Mouse (Mus musculus) midbrain, embryonic 13.5 days (tissue): ENCODE results near the gene 9930022D16Rik. TPM values are rescaled to one million over a fixed set of nuclear protein-coding genes. Genes with fewer than 3 reads are reported as not detected.

Experiments used
- ATAC-seq: fragments of 200-750 bp; cut with Nextera tagmentation; 2 replicates; pipeline ENCODE4 v1.8.0; 2017; ENCODE audit warnings: mild to moderate bottlenecking, moderate TSS enrichment, moderate library complexity
- H3K27ac ChIP-seq: fragments of 300-500 bp; sonication (generic); 2 replicates; pipeline ENCODE4 v1.5.1; 2015; ENCODE audit warnings: inconsistent platforms, mild to moderate bottlenecking, moderate library complexity
- H3K27me3 ChIP-seq: fragments of 300-500 bp; sonication (generic); 2 replicates; pipeline ENCODE4 v1.6.1; 2015; ENCODE audit warnings: mild to moderate bottlenecking, inconsistent platforms
- H3K36me3 ChIP-seq: fragments of 300-500 bp; sonication (generic); 2 replicates; pipeline ENCODE4 v1.6.1; 2015; ENCODE audit warnings: mild to moderate bottlenecking, inconsistent platforms
- H3K4me1 ChIP-seq: fragments of 300-500 bp; sonication (generic); replicated peaks from 2 replicates; pipeline ENCODE4 v1.6.1; 2015; ENCODE audit warnings: inconsistent platforms
- H3K4me2 ChIP-seq: fragments of 300-500 bp; sonication (generic); replicated peaks from 2 replicates; pipeline ENCODE4 v1.6.1; 2015; ENCODE audit warnings: moderate library complexity, mild to moderate bottlenecking, inconsistent platforms
- H3K4me3 ChIP-seq: fragments of 300-500 bp; sonication (generic); replicated peaks from 2 replicates; pipeline ENCODE4 v1.5.1; 2015; ENCODE audit warnings: mild to moderate bottlenecking, inconsistent platforms
- H3K9ac ChIP-seq: fragments of 300-500 bp; sonication (generic); replicated peaks from 2 replicates; pipeline ENCODE4 v1.6.1; 2015; ENCODE audit warnings: mild to moderate bottlenecking, inconsistent platforms
- H3K9me3 ChIP-seq: fragments of 300-500 bp; sonication (generic); 2 replicates; pipeline ENCODE4 v1.6.1; 2016; ENCODE audit warnings: mild to moderate bottlenecking, inconsistent platforms
- WGBS: fragments of 180-500 bp; shearing (Covaris S2); methylation state at CpG from one replicate; pipeline ENCODE4 v1.1.7; 2015; 5-methylcytosine and 5-hydroxymethylcytosine counted together
- polyA plus RNA-seq: library from polyadenylated mRNA; unstranded; fragments of >200 nt; fragmentation: Nextera tagmentation; extraction: Ambion mirVana; gene quantifications from 2 replicates; pipeline ENCODE4 v1.2.1, GENCODE M21; 2015

9930022D16Rik gene
- polyA plus RNA-seq, 1 experiment from 2014 or later: not detected

- Histone ChIP-seq H3K27ac (no peak overlapping the region), H3K4me1 (no peaks in the 10 kb centered on the region; the same call in 1 of the 2 replicates), H3K4me2 (0 out of 2 replicates have a peak overlapping the region, but pooled peaks have one; percentile 15), H3K4me3 (no peak overlapping the region), H3K36me3 (no peaks in the 10 kb centered on the region), H3K27me3 (no peaks in the 10 kb centered on the region), H3K9ac (0 out of 2 replicates have a peak overlapping the region, but pooled peaks have one; percentile 6), H3K9me3 (no peaks in the 10 kb centered on the region)
- 44% methylated on average over 16 of the region's 16 CpGs for WGBS
- ATAC-seq: no peak
Observed at GRCm38 (mm10) chr11:109419961-109420566, 6.3 kb downstream of the 9930022D16Rik start.

- no peaks in the 10 kb centered on the region for H3K27me3 ChIP-seq
- no peak overlapping the region for H3K4me3 ChIP-seq
- no peak overlapping the region for H3K9ac ChIP-seq
- no peaks in the 10 kb centered on the region for H3K36me3 ChIP-seq
- no peaks in the 10 kb centered on the region; the same call in 1 of the 2 replicates for H3K4me1 ChIP-seq
- no peaks in the 10 kb centered on the region for H3K9me3 ChIP-seq
- no peak overlapping the region for H3K27ac ChIP-seq
- no peak overlapping the region for H3K4me2 ChIP-seq
- no peak for ATAC-seq
- WGBS: 86% methylated on average over 14 of the region's 14 CpGs
Observed at GRCm38 (mm10) chr11:109420567-109420962, 6.8 kb downstream of the 9930022D16Rik start.

- ATAC-seq: no peak
- H3K27ac ChIP-seq: no peak overlapping the region
- no peak overlapping the region for H3K4me3 ChIP-seq
- no peaks in the 10 kb centered on the region for H3K27me3 ChIP-seq
- H3K4me2 ChIP-seq: no peak overlapping the region
- H3K36me3 ChIP-seq: no peaks in the 10 kb centered on the region
- H3K4me1 ChIP-seq: no peaks in the 10 kb centered on the region; the same call in 1 of the 2 replicates
- no peaks in the 10 kb centered on the region for H3K9me3 ChIP-seq
- no peak overlapping the region for H3K9ac ChIP-seq
- 88% methylated on average over 5 of the region's 5 CpGs for WGBS
Observed at GRCm38 (mm10) chr11:109421205-109421604, 7.5 kb downstream of the 9930022D16Rik start.

GRCm38 (mm10) chr11:109422263-109422662 is 8.5 kb downstream of the 9930022D16Rik start:
- Histone ChIP-seq H3K27me3 (no peaks in the 10 kb centered on the region), H3K4me3 (no peak overlapping the region), H3K4me2 (no peak overlapping the region), H3K9me3 (no peaks in the 10 kb centered on the region), H3K36me3 (no peaks in the 10 kb centered on the region), H3K9ac (no peak overlapping the region), H3K27ac (no peak overlapping the region), H3K4me1 (peaks cover 8% of the 10 kb centered on the region)
- ATAC-seq: no peak
- WGBS: 96% methylated on average over 4 of the region's 4 CpGs

GRCm38 (mm10) chr11:109423294-109423693 is 9.6 kb downstream of the 9930022D16Rik start:
- ATAC-seq: no peak
- Histone ChIP-seq H3K4me2 (no peak overlapping the region), H3K4me1 (peaks cover 10% of the 10 kb centered on the region)

GRCm38 (mm10) chr11:109425392-109426271 is 11.9 kb downstream of the 9930022D16Rik start, which contains the start of gene Amz2:
TSS of gene Amz2 (plus strand) at chr11:109425946.
- peak; percentile 97 for ATAC-seq
- under 1% methylated on average over 65 of the region's 65 CpGs for WGBS
- peak within 1 kb of the TSS; percentile 86 for H3K27ac ChIP-seq
- peak within 1 kb of the TSS; percentile 64 for H3K4me2 ChIP-seq
- H3K36me3 ChIP-seq: peaks cover 23% of the 10 kb centered on the region
- peak within 1 kb of the TSS; percentile 67 for H3K4me3 ChIP-seq
- H3K9me3 ChIP-seq: no peaks in the 10 kb centered on the region
- peak within 1 kb of the TSS; percentile 79 for H3K9ac ChIP-seq
- peaks cover 10% of the 10 kb centered on the region for H3K4me1 ChIP-seq
- no peaks in the 10 kb centered on the region for H3K27me3 ChIP-seq

More at GRCm38 (mm10) chr11:109423294-109423693, 9.6 kb downstream of the 9930022D16Rik start:
- Histone ChIP-seq H3K27me3 (no peaks in the 10 kb centered on the region), H3K4me3 (no peak overlapping the region), H3K27ac (no peak overlapping the region), H3K9me3 (no peaks in the 10 kb centered on the region), H3K9ac (no peak overlapping the region), H3K36me3 (peaks cover 1% of the 10 kb centered on the region; the same call in 1 of the 2 replicates)
- WGBS: 80% methylated on average over 1 of the region's 1 CpGs

- Histone ChIP-seq H3K4me1 (peaks cover 13% of the 10 kb centered on the region), H3K36me3 (peaks cover 27% of the 10 kb centered on the region), H3K9me3 (no peaks in the 10 kb centered on the region), H3K9ac (peak overlapping the region; percentile 79), H3K27ac (peak overlapping the region; percentile 86), H3K4me3 (peak overlapping the region; percentile 67), H3K27me3 (no peaks in the 10 kb centered on the region), H3K4me2 (peak overlapping the region; percentile 64)
- no peak; the same call in 1 of the 2 replicates for ATAC-seq
- 1% methylated on average over 11 of the region's 11 CpGs for WGBS
Observed at GRCm38 (mm10) chr11:109426272-109426586, 12.5 kb downstream of the 9930022D16Rik start.

GRCm38 (mm10) chr11:109427353-109427752 is 13.6 kb downstream of the 9930022D16Rik start:
- peak overlapping the region; percentile 64 for H3K4me2 ChIP-seq
- no peak overlapping the region for H3K27ac ChIP-seq
- no peak for ATAC-seq
- WGBS: 97% methylated on average over 5 of the region's 5 CpGs
- H3K27me3 ChIP-seq: no peaks in the 10 kb centered on the region
- H3K9ac ChIP-seq: no peak overlapping the region
- H3K36me3 ChIP-seq: peaks cover 34% of the 10 kb centered on the region
- no peaks in the 10 kb centered on the region for H3K9me3 ChIP-seq
- H3K4me3 ChIP-seq: peak overlapping the region; percentile 67
- H3K4me1 ChIP-seq: peaks cover 17% of the 10 kb centered on the region

GRCm38 (mm10) chr11:109434233-109434798 is 20.6 kb downstream of the 9930022D16Rik start:
- Histone ChIP-seq H3K4me2 (no peak overlapping the region), H3K9me3 (no peaks in the 10 kb centered on the region), H3K27me3 (no peaks in the 10 kb centered on the region), H3K9ac (no peak overlapping the region), H3K4me3 (no peak overlapping the region), H3K27ac (no peak overlapping the region), H3K36me3 (peaks cover 70% of the 10 kb centered on the region), H3K4me1 (peaks cover 8% of the 10 kb centered on the region)
- ATAC-seq: no peak
- 95% methylated on average over 16 of the region's 16 CpGs for WGBS

- peaks cover 13% of the 10 kb centered on the region for H3K4me1 ChIP-seq
- no peaks in the 10 kb centered on the region for H3K27me3 ChIP-seq
- no peak overlapping the region for H3K4me2 ChIP-seq
- WGBS: 79% methylated on average over 7 of the region's 8 CpGs
- no peak overlapping the region for H3K9ac ChIP-seq
- no peak for ATAC-seq
- H3K36me3 ChIP-seq: peaks cover 50% of the 10 kb centered on the region
- H3K4me3 ChIP-seq: no peak overlapping the region
- H3K9me3 ChIP-seq: no peaks in the 10 kb centered on the region
- no peak overlapping the region for H3K27ac ChIP-seq
Observed at GRCm38 (mm10) chr11:109436889-109437288, 23.2 kb downstream of the 9930022D16Rik start.

GRCm38 (mm10) chr11:109439209-109439608 is 25.5 kb downstream of the 9930022D16Rik start:
- peak; percentile 53 for ATAC-seq
- Histone ChIP-seq H3K9me3 (no peaks in the 10 kb centered on the region), H3K27me3 (no peaks in the 10 kb centered on the region), H3K9ac (no peak overlapping the region), H3K4me3 (peak overlapping the region; percentile 41), H3K36me3 (peaks cover 37% of the 10 kb centered on the region), H3K27ac (no peak overlapping the region), H3K4me1 (peaks cover 13% of the 10 kb centered on the region), H3K4me2 (peak overlapping the region; percentile 65; the same call in 1 of the 2 replicates)
- WGBS: 24% methylated on average over 5 of the region's 5 CpGs
